Mouse (Mus musculus) cerebellum, postnatal 36 days (tissue): ENCODE measurements around the gene Sash1.

Experiments used
- DNase-seq, 2 experiments: peaks; one replicate each; pipeline ENCODE4 v3.0.0; 2021 to 2022; ENCODE audit warnings: mixed read lengths in 2 of 2

The Sash1 gene

GRCm38 (mm10) chr10:8885630-8886527 lies at the start of gene Sash1:
TSS of gene Sash1 (minus strand) at chr10:8886070.
- peak; percentile 35 to 41 for DNase-seq

- DNase-seq, result no peak
These were observed 49.7 kb upstream of the Sash1 start for GRCm38 (mm10) chr10:8935601-8936000.

- DNase-seq, result no peak
These were observed 47.8 kb upstream of the Sash1 start for GRCm38 (mm10) chr10:8933451-8934372.

DNA sequence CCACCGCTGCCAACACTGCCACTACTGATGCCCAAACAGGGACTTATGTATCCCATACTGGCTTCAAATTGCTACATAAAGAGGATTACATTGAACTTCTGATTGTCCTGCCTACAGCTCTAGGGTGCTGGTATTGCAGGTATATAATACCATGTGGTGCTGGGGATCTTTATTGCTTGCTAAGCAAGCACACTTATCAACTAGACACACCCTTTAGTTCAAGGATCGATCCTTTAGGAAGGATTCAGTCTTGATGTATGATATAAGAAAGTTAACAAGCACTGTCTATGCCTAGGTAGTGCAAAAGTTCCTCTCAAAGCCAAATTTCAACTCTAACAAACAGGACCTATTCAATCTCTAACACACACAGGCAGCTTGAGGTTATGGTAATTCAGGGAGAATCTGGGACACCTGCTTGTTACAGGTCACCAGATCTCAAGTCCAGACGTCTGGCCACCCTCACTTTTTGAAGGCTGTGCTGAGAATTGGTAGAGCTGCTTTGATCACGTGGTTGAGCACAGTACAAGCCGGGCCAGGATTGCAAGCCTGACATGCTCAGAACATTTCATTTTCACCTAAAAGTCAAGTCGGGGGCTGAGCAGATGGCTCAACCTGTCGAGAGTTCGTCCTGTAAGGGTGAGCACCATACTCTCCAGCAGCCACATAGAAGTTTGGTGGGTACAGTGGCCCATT lies 45.8 kb upstream of the Sash1 start:
- DNase-seq, result no peak

DNA sequence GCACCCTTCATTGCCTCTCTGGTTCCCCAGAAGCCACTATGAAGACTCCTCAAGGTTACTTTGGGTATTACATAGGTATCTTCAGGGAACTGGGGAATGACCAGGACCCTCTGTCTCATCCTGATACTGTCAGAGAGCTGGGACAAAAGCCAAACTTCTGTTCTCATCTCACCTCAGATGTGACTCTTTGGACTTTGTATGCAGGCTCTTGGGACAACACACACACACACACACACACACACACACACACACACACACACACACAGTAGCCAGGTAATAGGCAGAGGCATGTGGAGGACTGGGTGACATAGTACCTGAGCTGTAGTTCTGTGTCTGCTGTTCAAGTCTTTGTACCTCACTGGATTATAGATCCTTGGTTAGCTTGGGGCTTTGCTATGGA lies 44.8 kb upstream of the Sash1 start:
- DNase-seq, result no peak

- DNase-seq, result no peak
These were observed 43.1 kb upstream of the Sash1 start for GRCm38 (mm10) chr10:8928775-8929647.

- no peak for DNase-seq
These were observed 42.4 kb upstream of the Sash1 start for GRCm38 (mm10) chr10:8928261-8928660.

DNA sequence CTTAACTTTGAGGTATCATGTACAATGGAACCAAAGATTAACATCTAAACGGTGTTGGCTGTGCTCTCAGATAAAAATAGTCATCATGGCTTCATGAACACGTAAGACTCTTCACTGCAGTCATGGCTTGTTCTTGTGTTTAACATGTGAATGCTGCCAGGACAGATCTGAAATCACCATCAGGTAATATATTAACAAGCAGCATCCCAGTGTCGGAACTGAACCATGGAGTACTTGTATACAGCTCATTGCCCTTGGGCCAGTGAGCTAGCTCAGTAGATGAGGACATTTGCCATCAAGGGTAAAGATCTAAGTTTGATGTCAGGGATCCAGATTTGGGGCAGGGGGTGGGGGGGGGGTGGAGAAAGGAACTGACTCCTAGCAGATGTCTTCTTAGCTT lies 41.0 kb upstream of the Sash1 start:
- DNase-seq, result no peak

DNA sequence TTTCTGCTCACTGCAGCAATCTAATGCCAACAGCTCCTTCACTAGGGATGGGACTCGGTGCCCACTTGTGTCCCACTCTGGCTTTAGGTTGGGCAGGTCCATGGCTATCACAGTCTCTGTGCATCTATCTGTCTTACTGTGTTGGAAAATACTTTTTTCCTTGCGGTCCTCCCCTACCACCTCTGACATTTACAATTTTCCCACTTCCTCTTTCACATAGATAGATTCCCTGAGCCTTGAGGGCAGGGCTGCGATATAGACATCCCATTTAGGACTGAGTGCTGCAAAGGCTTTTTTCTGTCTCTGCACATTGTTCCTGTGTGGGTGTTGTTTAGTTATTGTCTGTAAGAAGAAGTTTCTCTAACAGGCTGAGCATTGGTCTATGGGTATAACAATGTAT lies 40.4 kb upstream of the Sash1 start:
- no peak for DNase-seq

DNA sequence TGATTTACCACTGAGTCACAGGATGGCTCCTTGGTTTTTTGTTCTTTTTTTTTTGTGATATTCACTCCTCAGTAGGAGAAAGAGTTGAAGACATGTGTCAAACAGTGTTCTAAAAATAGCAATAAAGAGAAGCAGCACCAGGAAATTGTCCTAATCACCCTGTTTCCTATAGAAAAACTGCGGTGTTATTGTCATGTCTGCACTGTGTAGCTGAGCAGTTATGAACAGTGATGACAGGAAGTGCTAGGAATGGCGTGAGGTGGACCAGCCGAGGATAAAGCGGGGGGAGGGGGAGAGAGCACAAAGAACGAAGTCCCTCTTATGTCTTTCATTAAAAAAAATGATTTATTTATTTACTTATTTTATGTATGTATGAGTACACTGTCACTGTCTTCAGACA lies 39.4 kb upstream of the Sash1 start:
- no peak for DNase-seq

GRCm38 (mm10) chr10:8921098-8921693 lies 35.3 kb upstream of the Sash1 start:
- no peak for DNase-seq

- no peak for DNase-seq
These were observed 31.9 kb upstream of the Sash1 start for GRCm38 (mm10) chr10:8917798-8918197.

DNA sequence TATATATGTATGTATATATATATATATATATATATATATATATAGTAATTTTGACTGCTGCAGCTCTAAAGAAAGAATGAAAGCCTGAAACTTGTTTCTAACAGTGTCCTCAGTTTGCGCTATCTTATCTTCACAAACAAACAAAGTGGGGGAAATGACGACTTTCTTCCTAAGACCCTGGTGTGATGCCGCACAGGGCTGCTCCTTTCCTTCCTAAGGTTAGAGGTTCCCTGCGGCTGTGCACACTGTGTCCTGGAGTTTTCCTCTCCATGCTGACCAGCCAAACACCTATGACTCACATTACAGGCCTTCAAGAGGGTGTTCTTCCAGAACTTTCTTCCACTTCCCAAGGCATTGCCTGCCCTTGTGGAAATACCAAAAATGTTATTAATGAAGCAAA lies 31.5 kb upstream of the Sash1 start:
- no peak for DNase-seq

DNA sequence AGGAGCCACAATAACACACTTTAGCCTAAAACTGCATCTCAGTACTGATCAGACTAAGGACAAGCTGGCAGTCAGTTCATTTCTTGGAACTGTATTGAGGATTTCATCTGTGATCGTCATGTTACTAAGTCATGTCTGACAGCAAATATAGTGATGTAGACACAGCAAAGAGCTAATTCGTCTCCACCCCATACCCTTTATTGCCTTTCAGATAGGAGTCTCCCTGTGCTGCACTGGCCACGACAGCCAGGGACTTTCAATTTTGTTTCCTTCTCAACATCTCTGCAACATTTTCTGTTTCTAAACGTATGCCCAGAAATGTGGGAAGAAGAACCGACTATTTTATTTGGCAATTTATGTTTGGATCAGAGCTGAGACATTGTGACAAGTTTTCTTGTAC lies 29.9 kb upstream of the Sash1 start:
- no peak for DNase-seq

GRCm38 (mm10) chr10:8913904-8914303 lies 28.0 kb upstream of the Sash1 start:
- DNase-seq, result no peak

GRCm38 (mm10) chr10:8912706-8913275 lies 26.9 kb upstream of the Sash1 start:
- no peak for DNase-seq

GRCm38 (mm10) chr10:8912213-8912612 lies 26.3 kb upstream of the Sash1 start:
- DNase-seq, result no peak

DNA sequence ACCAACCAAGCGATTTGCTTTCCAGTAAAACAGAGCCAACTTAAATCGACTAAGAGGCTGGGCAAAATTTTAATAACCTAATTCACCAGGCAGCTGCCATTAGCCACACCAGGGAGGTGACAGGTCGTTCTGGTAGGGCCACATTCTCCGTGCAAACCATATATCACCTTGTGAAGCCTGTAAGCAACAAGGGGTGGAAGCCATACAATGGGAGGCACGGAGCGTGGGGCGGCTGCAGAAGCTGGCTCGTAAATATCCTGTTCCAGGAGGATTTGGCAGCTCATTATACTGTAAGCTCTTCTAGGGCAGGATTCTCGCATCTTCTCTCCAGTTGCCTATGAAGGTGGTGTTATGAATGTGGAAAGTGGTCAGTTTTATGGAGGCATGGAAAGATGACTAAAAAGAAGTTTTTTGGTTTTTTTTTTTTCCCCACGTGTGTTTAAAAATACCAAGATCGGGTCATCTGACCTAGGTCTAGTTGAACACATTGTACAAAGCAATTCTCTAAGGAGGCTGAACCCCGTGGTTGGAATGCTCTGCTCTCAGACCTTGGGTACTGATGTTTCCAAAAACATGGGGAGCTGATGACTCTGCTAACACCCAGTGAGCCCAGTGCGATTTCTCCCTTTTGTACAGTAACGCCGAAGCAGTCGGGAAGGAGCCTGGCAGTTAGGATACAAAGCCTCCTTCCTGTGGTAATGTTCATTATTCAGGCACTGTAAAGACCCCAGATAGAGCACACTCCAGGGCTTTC lies 24.5 kb upstream of the Sash1 start:
- DNase-seq, result no peak

DNA sequence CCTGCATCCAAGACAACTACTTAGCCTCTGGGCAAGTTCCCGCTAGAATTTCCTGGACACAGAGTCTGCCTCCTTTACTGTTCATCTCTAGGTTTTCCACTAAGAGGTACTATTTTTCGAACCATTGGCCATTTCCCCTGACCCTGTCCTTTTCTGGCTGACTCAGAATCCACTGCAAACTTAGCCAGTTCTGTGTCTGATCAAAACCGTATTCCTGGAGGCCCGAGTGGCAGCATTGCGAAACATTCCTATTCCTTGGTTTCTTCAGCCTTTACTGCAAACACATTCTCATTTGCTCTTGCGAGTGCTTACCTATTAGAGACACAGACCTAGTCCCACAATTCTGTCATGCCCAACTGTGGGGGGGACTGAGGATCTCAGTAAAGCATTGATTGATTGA lies 17.2 kb upstream of the Sash1 start:
- no peak for DNase-seq

DNA sequence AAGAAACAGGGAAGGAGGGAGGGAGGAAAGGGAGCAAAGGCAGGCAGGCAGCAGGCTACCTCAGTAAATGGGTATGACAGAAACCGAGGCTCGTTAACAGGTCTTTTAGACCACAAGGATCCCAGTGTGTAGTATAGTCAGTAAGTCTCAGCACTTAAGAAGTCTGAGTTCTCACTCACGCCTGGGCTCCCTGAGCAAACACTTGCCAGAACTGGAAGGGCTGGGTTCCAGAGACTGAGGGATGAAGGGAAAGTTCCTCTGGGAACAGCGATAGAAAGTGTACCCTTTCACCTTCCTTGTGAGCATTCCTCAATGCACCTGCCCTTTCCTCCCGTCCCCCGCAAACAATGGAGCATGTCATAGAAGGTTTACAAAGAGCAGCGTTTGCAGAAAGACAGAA lies 16.5 kb upstream of the Sash1 start:
- DNase-seq, result no peak
